Mouse (Mus musculus): ENCODE measurements around the gene Selenop. TPM values are rescaled to one million over a fixed set of nuclear protein-coding genes. Genes with fewer than 3 reads are reported as not detected.

The Selenop gene
- polyA plus RNA-seq, 1 experiment = 4,878 TPM

DNA sequence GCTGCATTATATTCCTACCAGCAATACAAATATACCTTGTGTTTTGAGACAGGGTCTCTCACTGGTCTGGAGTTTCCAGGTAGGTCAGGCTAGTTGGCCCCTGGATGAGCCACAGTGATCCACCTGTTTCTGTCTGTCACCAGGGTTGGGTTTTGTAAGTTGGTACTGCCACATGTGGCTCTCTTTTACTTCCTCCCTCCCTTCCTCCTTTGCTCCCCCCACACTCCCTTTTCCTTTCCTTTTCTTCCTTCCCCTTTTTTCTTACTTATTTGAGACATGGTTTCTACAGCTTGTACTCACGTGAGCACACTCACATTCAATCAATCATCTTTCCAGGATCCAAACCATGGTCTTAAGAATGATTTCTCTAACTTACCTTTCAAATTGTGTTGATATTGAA is 25.1 kb downstream of the Selenop start:
- TF ChIP-seq CTCF (IDR thresholded peaks at IDR 0.05; ENCODE audit: low read depth, low read length) (no peak), POLR2A (IDR thresholded peaks at IDR 0.05; ENCODE audit: borderline replicate concordance, low read depth, low read length) (no peak)
- Histone ChIP-seq H3K4me1 (ENCODE audit: control insufficient read depth, insufficient read depth, low read length) (peaks cover 12% of the 10 kb centered on the region), H3K27ac (ENCODE audit: insufficient read depth, low read depth, low read length) (no peak overlapping the region), H3K4me3 (ENCODE audit: insufficient read depth, low read length) (no peak overlapping the region)

- Histone ChIP-seq H3K4me3 (ENCODE audit: insufficient read depth, low read length) (no peak overlapping the region), H3K27ac (ENCODE audit: insufficient read depth, low read depth, low read length) (no peak overlapping the region)
- no peak for TF ChIP-seq POLR2A (IDR thresholded peaks at IDR 0.05; ENCODE audit: borderline replicate concordance, low read depth, low read length)
- TF ChIP-seq CTCF (IDR thresholded peaks at IDR 0.05; ENCODE audit: low read depth, low read length) = no peak
Observed at GRCm38 (mm10) chr15:3295986-3296385, 27.6 kb downstream of the Selenop start.

DNA sequence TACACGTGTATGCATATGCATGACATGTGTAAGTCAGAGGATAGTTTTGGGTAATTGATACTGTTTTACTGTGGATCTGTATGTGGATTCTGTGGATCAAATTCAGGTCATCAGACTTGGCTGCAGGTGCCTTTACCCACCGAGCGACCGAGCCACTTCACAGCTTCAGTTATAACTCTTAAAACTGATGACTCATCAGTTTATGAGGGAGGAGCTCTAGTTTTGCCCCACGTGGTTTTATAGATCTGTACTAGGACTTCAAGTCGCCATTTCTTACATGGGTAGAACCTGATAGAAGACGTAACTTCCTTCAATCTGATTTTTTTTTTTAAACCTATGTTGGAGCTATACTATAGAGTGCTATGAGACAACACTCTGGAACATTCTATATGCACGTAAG is 29.3 kb downstream of the Selenop start:
- Histone ChIP-seq H3K4me3 (ENCODE audit: insufficient read depth, low read length) (no peak overlapping the region), H3K4me1 (ENCODE audit: control insufficient read depth, insufficient read depth, low read length) (peaks cover 12% of the 10 kb centered on the region), H3K27ac (ENCODE audit: insufficient read depth, low read depth, low read length) (no peak overlapping the region)
- TF ChIP-seq POLR2A (IDR thresholded peaks at IDR 0.05; ENCODE audit: borderline replicate concordance, low read depth, low read length) = no peak

More at GRCm38 (mm10) chr15:3295986-3296385, 27.6 kb downstream of the Selenop start:
- H3K4me1 ChIP-seq (ENCODE audit: control insufficient read depth, insufficient read depth, low read length) = peaks cover 12% of the 10 kb centered on the region

DNA sequence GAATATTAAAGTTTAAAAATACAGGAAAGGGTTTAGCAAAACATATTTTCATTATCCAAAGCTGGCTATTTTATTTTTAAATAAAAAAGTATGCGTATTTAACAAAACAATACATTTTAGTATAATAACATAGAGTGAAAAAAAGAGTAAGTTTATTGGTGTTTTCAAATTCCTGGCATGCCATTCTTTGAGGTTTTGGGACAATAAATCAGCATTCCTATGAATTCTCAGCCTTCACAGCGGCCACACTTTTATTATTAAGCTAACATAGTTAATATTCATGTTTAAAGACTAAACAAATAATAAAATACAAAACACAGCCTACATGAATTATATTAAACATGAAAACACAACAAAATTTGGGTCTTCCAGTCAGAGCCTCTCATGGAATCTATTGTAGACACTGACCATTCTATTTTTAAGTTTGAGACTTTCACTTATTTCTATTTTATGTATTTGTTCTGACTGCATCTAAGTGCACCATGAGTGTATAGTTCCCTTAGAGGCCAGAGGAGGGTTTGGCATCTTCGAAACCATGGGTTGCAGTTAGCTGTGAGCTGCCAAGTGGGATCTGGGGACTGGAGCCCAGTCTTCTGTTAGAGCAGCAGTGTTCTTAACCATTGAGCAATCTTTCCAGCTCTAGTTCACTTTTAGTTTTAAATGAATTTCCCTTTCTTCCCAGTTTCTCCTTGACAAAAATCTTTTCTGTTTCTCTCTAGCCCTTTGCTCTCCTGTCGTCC is 32.2 kb downstream of the Selenop start:
- H3K27ac ChIP-seq (ENCODE audit: insufficient read depth, low read depth, low read length) = no peak overlapping the region
- no peak overlapping the region for H3K4me3 ChIP-seq (ENCODE audit: insufficient read depth, low read length)
- TF ChIP-seq CTCF (IDR thresholded peaks at IDR 0.05; ENCODE audit: low read depth, low read length) = no peak
- TF ChIP-seq POLR2A (IDR thresholded peaks at IDR 0.05; ENCODE audit: borderline replicate concordance, low read depth, low read length) = no peak
- no peaks in the 10 kb centered on the region for H3K4me1 ChIP-seq (ENCODE audit: control insufficient read depth, insufficient read depth, low read length)

DNA sequence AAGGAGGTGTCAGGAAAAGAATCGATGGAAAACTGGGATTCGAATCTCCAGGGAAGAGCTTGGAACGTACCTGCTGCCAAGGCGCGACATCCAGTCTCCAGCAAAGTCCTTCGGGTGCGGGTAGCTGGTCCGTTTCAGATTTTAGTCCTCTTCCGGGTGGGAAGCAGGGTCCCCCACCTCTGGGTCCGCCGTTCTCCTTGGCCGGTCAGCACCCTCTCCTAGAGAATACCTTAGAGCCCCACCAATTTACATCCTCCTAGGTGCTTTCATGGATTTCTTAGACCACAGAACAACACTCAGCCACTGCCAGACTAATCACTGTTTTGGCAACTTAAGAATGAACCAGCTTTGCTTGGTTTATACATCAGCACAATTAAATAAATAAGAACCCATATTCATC is 35.1 kb downstream of the Selenop start, which contains the start of gene Ccdc152:
Gene Ccdc152, minus strand, starts transcription at position 101 of the 400 bp plus-strand sequence.
- TF ChIP-seq CTCF (IDR thresholded peaks at IDR 0.05; ENCODE audit: low read depth, low read length) (no peak), POLR2A (IDR thresholded peaks at IDR 0.05; ENCODE audit: borderline replicate concordance, low read depth, low read length) (no peak)
- no peaks in the 10 kb centered on the region for H3K4me1 ChIP-seq (ENCODE audit: control insufficient read depth, insufficient read depth, low read length)
- H3K27ac ChIP-seq (ENCODE audit: insufficient read depth, low read depth, low read length) = no peak within 1 kb of the TSS
- no peak within 1 kb of the TSS for H3K4me3 ChIP-seq (ENCODE audit: insufficient read depth, low read length)

DNA sequence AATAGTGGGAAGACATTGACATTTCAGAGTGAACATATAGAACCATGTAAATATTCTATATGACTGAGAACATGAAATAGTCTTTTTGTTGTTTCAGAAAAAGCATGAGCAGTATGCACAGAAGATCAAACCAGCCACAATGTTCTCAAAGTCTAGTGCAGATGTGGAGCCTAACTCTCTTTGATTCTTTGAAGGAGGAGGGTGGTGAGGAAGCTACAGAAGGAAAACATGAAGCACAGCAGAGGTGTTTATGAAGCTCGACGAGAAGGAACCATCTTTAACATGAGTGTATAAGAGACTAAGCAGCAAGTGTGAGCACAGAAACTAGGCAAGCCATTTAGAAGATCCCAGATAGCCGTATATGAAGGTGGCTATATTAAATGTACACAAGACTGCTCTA is 41.5 kb downstream of the Selenop start:
- Histone ChIP-seq H3K27ac (ENCODE audit: insufficient read depth, low read depth, low read length) (no peak overlapping the region), H3K4me3 (ENCODE audit: insufficient read depth, low read length) (no peak overlapping the region), H3K4me1 (ENCODE audit: control insufficient read depth, insufficient read depth, low read length) (no peaks in the 10 kb centered on the region)
- no peak for TF ChIP-seq POLR2A (IDR thresholded peaks at IDR 0.05; ENCODE audit: borderline replicate concordance, low read depth, low read length)
- no peak for TF ChIP-seq CTCF (IDR thresholded peaks at IDR 0.05; ENCODE audit: low read depth, low read length)

DNA sequence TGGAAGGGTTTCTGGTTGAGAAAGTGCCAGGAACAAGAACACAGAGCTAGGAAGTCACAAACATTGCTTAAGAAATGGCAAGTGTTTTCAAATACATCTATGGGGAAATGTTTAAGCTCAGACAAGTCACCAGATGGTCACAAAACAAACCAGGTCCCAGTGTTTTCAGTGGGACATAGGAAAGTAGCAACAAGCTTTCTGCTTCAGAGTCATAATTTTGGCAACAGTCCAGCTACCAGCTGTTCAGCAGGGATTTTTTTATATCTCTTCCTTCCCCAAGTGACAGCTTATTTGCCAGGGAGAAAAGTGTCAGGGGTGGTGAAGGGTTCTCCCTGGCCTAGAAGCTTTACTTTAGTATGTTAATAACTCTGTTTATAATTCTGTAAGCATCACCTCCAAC is 44.6 kb downstream of the Selenop start:
- H3K27ac ChIP-seq (ENCODE audit: insufficient read depth, low read depth, low read length) = no peak overlapping the region
- H3K4me1 ChIP-seq (ENCODE audit: control insufficient read depth, insufficient read depth, low read length) = no peaks in the 10 kb centered on the region
- TF ChIP-seq POLR2A (IDR thresholded peaks at IDR 0.05; ENCODE audit: borderline replicate concordance, low read depth, low read length) = no peak
- no peak for TF ChIP-seq CTCF (IDR thresholded peaks at IDR 0.05; ENCODE audit: low read depth, low read length)
- H3K4me3 ChIP-seq (ENCODE audit: insufficient read depth, low read length) = no peak overlapping the region

GRCm38 (mm10) chr15:3316617-3317016 is 48.3 kb downstream of the Selenop start:
- TF ChIP-seq CTCF (IDR thresholded peaks at IDR 0.05; ENCODE audit: low read depth, low read length) (no peak), POLR2A (IDR thresholded peaks at IDR 0.05; ENCODE audit: borderline replicate concordance, low read depth, low read length) (no peak)
- no peak overlapping the region for H3K27ac ChIP-seq (ENCODE audit: insufficient read depth, low read depth, low read length)
- no peak overlapping the region for H3K4me3 ChIP-seq (ENCODE audit: insufficient read depth, low read length)
- H3K4me1 ChIP-seq (ENCODE audit: control insufficient read depth, insufficient read depth, low read length) = no peaks in the 10 kb centered on the region

GRCm38 (mm10) chr15:3319929-3320328 is 51.6 kb downstream of the Selenop start:
- TF ChIP-seq CTCF (IDR thresholded peaks at IDR 0.05; ENCODE audit: low read depth, low read length) (no peak), POLR2A (IDR thresholded peaks at IDR 0.05; ENCODE audit: borderline replicate concordance, low read depth, low read length) (no peak)
- H3K4me3 ChIP-seq (ENCODE audit: insufficient read depth, low read length) = no peak overlapping the region
- no peak overlapping the region for H3K27ac ChIP-seq (ENCODE audit: insufficient read depth, low read depth, low read length)
- no peaks in the 10 kb centered on the region for H3K4me1 ChIP-seq (ENCODE audit: control insufficient read depth, insufficient read depth, low read length)

- Histone ChIP-seq H3K4me3 (ENCODE audit: insufficient read depth, low read length) (no peak overlapping the region), H3K4me1 (ENCODE audit: control insufficient read depth, insufficient read depth, low read length) (no peaks in the 10 kb centered on the region), H3K27ac (ENCODE audit: insufficient read depth, low read depth, low read length) (no peak overlapping the region)
- TF ChIP-seq CTCF (IDR thresholded peaks at IDR 0.05; ENCODE audit: low read depth, low read length) (no peak), POLR2A (IDR thresholded peaks at IDR 0.05; ENCODE audit: borderline replicate concordance, low read depth, low read length) (no peak)
Observed at GRCm38 (mm10) chr15:3323041-3323440, 54.7 kb downstream of the Selenop start.

Other genes with a start within 250 kb of the Selenop start
- gene Ccdc152, start 35.0 kb downstream of the Selenop start, polyA plus RNA-seq (2012; ENCODE audit: insufficient read depth, insufficient read length, missing spikeins) = 11.5 and 16.2 TPM in 2 replicates